Mouse (Mus musculus) heart, postnatal 10 days (tissue): ENCODE data around the gene Tmeff1. TPM values are rescaled to one million over a fixed set of nuclear protein-coding genes. Genes with fewer than 3 reads are reported as not detected.

Source experiments
- total RNA-seq, 2 experiments: library from RNA; stranded (reverse); gene quantifications; 2 replicates each; pipeline ENCODE4 v1.2.3; 2021

The Tmeff1 gene
- total RNA-seq, 2 experiments from 2014 or later: 22.4 to 23.3 TPM

Other genes starting within 250 kb of the Tmeff1 start
- 10 to 100 TPM; 12.1 to 12.3 TPM for gene Tex10, start 111.7 kb upstream of the Tmeff1 start, total RNA-seq
- gene Msantd3, start 45.2 kb upstream of the Tmeff1 start, total RNA-seq: 10 to 100 TPM; 30.9 to 31.2 TPM
- 100 to 1,000 TPM in 1 of 2 experiments, 10 to 100 TPM in 1; 85.0 to 106 TPM for gene Cavin4, start 78.3 kb downstream of the Tmeff1 start, total RNA-seq